Mouse (Mus musculus): ENCODE measurements at regions not wholly inside any gene's neighbourhood (a gene's known extent, or its start where the extent isn't known, plus 50 kb on each side); places are given as distances from the start of the nearest gene placed in this dataset.
A peak's percentile ranks its signal among the peaks of the same experiment; 100 is the strongest.
"Not testable (repeated sequence)": the region's sequence is repeated elsewhere in the genome, so short reads cannot be mapped to it uniquely, and the experiment has no call there.

- H3K4me1 ChIP-seq (ENCODE audit: control insufficient read depth, insufficient read depth, low read length), result 0 out of 2 replicates have a peak, but pooled peaks cover 4% of the 10 kb centered on the region
- H3K27me3 ChIP-seq (replicated peaks; ENCODE audit: control insufficient read depth, insufficient read depth, low read length), result no peaks in the 10 kb centered on the region
- DNase-seq (ENCODE audit: low spot score), result peak; percentile 43
- no peaks in the 10 kb centered on the region for H3K9me3 ChIP-seq (ENCODE audit: control insufficient read depth, low read length)
- 49% methylated on average over 5 of the region's 5 CpGs for WGBS
- H3K4me2 ChIP-seq (ENCODE audit: low read depth, low read length), result no peak overlapping the region
- no peak overlapping the region for H3K4me3 ChIP-seq (ENCODE audit: low read depth, low read length)
- H3K36me3 ChIP-seq (ENCODE audit: control insufficient read depth, insufficient read depth, low read length), result no peaks in the 10 kb centered on the region
- H3K27ac ChIP-seq (replicated peaks; ENCODE audit: low read depth, low read length), result no peak overlapping the region
- no peak overlapping the region for H3K9ac ChIP-seq (ENCODE audit: low read depth, low read length)
- no peak for ATAC-seq (ENCODE audit: low read depth)
Measured at GRCm38 (mm10) chr15:93011166-93011565, 263.8 kb downstream of the Gxylt1 start.

- Histone ChIP-seq H3K27me3 (replicated peaks; ENCODE audit: control insufficient read depth, insufficient read depth, low read length) (no peaks in the 10 kb centered on the region), H3K4me2 (ENCODE audit: low read depth, low read length) (0 out of 2 replicates have a peak overlapping the region, but pooled peaks have one; percentile 1), H3K27ac (replicated peaks; ENCODE audit: low read depth, low read length) (no peak overlapping the region), H3K9ac (ENCODE audit: low read depth, low read length) (no peak overlapping the region), H3K36me3 (ENCODE audit: control insufficient read depth, insufficient read depth, low read length) (no peaks in the 10 kb centered on the region), H3K4me3 (ENCODE audit: low read depth, low read length) (no peak overlapping the region), H3K4me1 (ENCODE audit: control insufficient read depth, insufficient read depth, low read length) (0 out of 2 replicates have a peak, but pooled peaks cover 4% of the 10 kb centered on the region), H3K9me3 (ENCODE audit: control insufficient read depth, low read length) (no peaks in the 10 kb centered on the region)
- 13% methylated on average over 2 of the region's 2 CpGs for WGBS
- ATAC-seq (ENCODE audit: low read depth) (peak; percentile 41; the same call in 1 of the 2 replicates), DNase-seq (ENCODE audit: low spot score) (peak; percentile 47)
Measured at GRCm38 (mm10) chr15:93010629-93011028, 264.4 kb downstream of the Gxylt1 start.

GRCm38 (mm10) chr15:93005751-93006231 lies 269.2 kb downstream of the Gxylt1 start:
- peak; percentile 22 for DNase-seq (ENCODE audit: low spot score)
- Histone ChIP-seq H3K4me2 (ENCODE audit: low read depth, low read length) (no peak overlapping the region), H3K4me1 (ENCODE audit: control insufficient read depth, insufficient read depth, low read length) (peaks cover 12% of the 10 kb centered on the region; the same call in 1 of the 2 replicates), H3K36me3 (ENCODE audit: control insufficient read depth, insufficient read depth, low read length) (no peaks in the 10 kb centered on the region), H3K9ac (ENCODE audit: low read depth, low read length) (no peak overlapping the region), H3K27me3 (replicated peaks; ENCODE audit: control insufficient read depth, insufficient read depth, low read length) (no peaks in the 10 kb centered on the region), H3K9me3 (ENCODE audit: control insufficient read depth, low read length) (no peaks in the 10 kb centered on the region), H3K27ac (replicated peaks; ENCODE audit: low read depth, low read length) (no peak overlapping the region), H3K4me3 (ENCODE audit: low read depth, low read length) (no peak overlapping the region)
- 53% methylated on average over 7 of the region's 7 CpGs for WGBS
- no peak for ATAC-seq (ENCODE audit: low read depth)

- H3K4me1 ChIP-seq (ENCODE audit: control insufficient read depth, insufficient read depth, low read length); ATAC-seq (ENCODE audit: low read depth); H3K9ac ChIP-seq (ENCODE audit: low read depth, low read length); H3K27me3 ChIP-seq (replicated peaks; ENCODE audit: control insufficient read depth, insufficient read depth, low read length); DNase-seq (ENCODE audit: low spot score); H3K36me3 ChIP-seq (ENCODE audit: control insufficient read depth, insufficient read depth, low read length); H3K27ac ChIP-seq (replicated peaks; ENCODE audit: low read depth, low read length); H3K9me3 ChIP-seq (ENCODE audit: control insufficient read depth, low read length); H3K4me2 ChIP-seq (ENCODE audit: low read depth, low read length); H3K4me3 ChIP-seq (ENCODE audit: low read depth, low read length): not testable (repeated sequence)
- 91% methylated on average over 5 of the region's 5 CpGs for WGBS
Measured at GRCm38 (mm10) chr15:93005186-93005585, 269.8 kb downstream of the Gxylt1 start.

- no peak for DNase-seq (ENCODE audit: low spot score)
- H3K27me3 ChIP-seq (replicated peaks; ENCODE audit: control insufficient read depth, insufficient read depth, low read length), result no peaks in the 10 kb centered on the region
- WGBS, result 90% methylated on average over 7 of the region's 7 CpGs
- H3K4me3 ChIP-seq (ENCODE audit: low read depth, low read length), result no peak overlapping the region
- H3K36me3 ChIP-seq (ENCODE audit: control insufficient read depth, insufficient read depth, low read length), result no peaks in the 10 kb centered on the region
- ATAC-seq (ENCODE audit: low read depth), result no peak
- peaks cover 8% of the 10 kb centered on the region; the same call in 1 of the 2 replicates for H3K4me1 ChIP-seq (ENCODE audit: control insufficient read depth, insufficient read depth, low read length)
- H3K9me3 ChIP-seq (ENCODE audit: control insufficient read depth, low read length), result no peaks in the 10 kb centered on the region
- no peak overlapping the region for H3K4me2 ChIP-seq (ENCODE audit: low read depth, low read length)
- no peak overlapping the region for H3K9ac ChIP-seq (ENCODE audit: low read depth, low read length)
- no peak overlapping the region for H3K27ac ChIP-seq (replicated peaks; ENCODE audit: low read depth, low read length)
Measured at GRCm38 (mm10) chr15:93004551-93004950, 270.4 kb downstream of the Gxylt1 start.

GRCm38 (mm10) chr15:93003233-93003632 lies 271.7 kb downstream of the Gxylt1 start:
- H3K9ac ChIP-seq (ENCODE audit: low read depth, low read length), result no peak overlapping the region
- H3K27ac ChIP-seq (replicated peaks; ENCODE audit: low read depth, low read length), result no peak overlapping the region
- no peak overlapping the region for H3K4me2 ChIP-seq (ENCODE audit: low read depth, low read length)
- DNase-seq (ENCODE audit: low spot score) (peak; percentile 20), ATAC-seq (ENCODE audit: low read depth) (no peak)
- no peak overlapping the region for H3K4me3 ChIP-seq (ENCODE audit: low read depth, low read length)
- H3K9me3 ChIP-seq (ENCODE audit: control insufficient read depth, low read length), result no peaks in the 10 kb centered on the region
- H3K4me1 ChIP-seq (ENCODE audit: control insufficient read depth, insufficient read depth, low read length), result peaks cover 8% of the 10 kb centered on the region; the same call in 1 of the 2 replicates
- H3K27me3 ChIP-seq (replicated peaks; ENCODE audit: control insufficient read depth, insufficient read depth, low read length), result no peaks in the 10 kb centered on the region
- 62% methylated on average over 3 of the region's 3 CpGs for WGBS
- H3K36me3 ChIP-seq (ENCODE audit: control insufficient read depth, insufficient read depth, low read length), result no peaks in the 10 kb centered on the region

- WGBS, result 17% methylated on average over 25 of the region's 25 CpGs
- Histone ChIP-seq H3K27me3 (replicated peaks; ENCODE audit: control insufficient read depth, insufficient read depth, low read length) (no peaks in the 10 kb centered on the region), H3K4me1 (ENCODE audit: control insufficient read depth, insufficient read depth, low read length) (peaks cover 8% of the 10 kb centered on the region; the same call in 1 of the 2 replicates), H3K36me3 (ENCODE audit: control insufficient read depth, insufficient read depth, low read length) (no peaks in the 10 kb centered on the region), H3K27ac (replicated peaks; ENCODE audit: low read depth, low read length) (no peak overlapping the region), H3K9ac (ENCODE audit: low read depth, low read length) (peak overlapping the region; percentile 48), H3K4me3 (ENCODE audit: low read depth, low read length) (peak overlapping the region; percentile 31), H3K9me3 (ENCODE audit: control insufficient read depth, low read length) (no peaks in the 10 kb centered on the region), H3K4me2 (ENCODE audit: low read depth, low read length) (peak overlapping the region; percentile 62)
- peak; percentile 55 for ATAC-seq (ENCODE audit: low read depth)
- peak; percentile 74 for DNase-seq (ENCODE audit: low spot score)
Measured at GRCm38 (mm10) chr15:93002002-93002904, 272.7 kb downstream of the Gxylt1 start.

- no peak overlapping the region for H3K27ac ChIP-seq (replicated peaks; ENCODE audit: low read depth, low read length)
- peak overlapping the region; percentile 48 for H3K9ac ChIP-seq (ENCODE audit: low read depth, low read length)
- peak overlapping the region; percentile 31 for H3K4me3 ChIP-seq (ENCODE audit: low read depth, low read length)
- DNase-seq (ENCODE audit: low spot score) (no peak), ATAC-seq (ENCODE audit: low read depth) (0 out of 2 replicates have a peak, but pooled peaks have one; percentile 9)
- H3K36me3 ChIP-seq (ENCODE audit: control insufficient read depth, insufficient read depth, low read length), result no peaks in the 10 kb centered on the region
- 6% methylated on average over 11 of the region's 11 CpGs for WGBS
- peaks cover 8% of the 10 kb centered on the region; the same call in 1 of the 2 replicates for H3K4me1 ChIP-seq (ENCODE audit: control insufficient read depth, insufficient read depth, low read length)
- no peaks in the 10 kb centered on the region for H3K27me3 ChIP-seq (replicated peaks; ENCODE audit: control insufficient read depth, insufficient read depth, low read length)
- H3K9me3 ChIP-seq (ENCODE audit: control insufficient read depth, low read length), result no peaks in the 10 kb centered on the region
- H3K4me2 ChIP-seq (ENCODE audit: low read depth, low read length), result peak overlapping the region; percentile 62
Measured at GRCm38 (mm10) chr15:93001346-93002001, 273.5 kb downstream of the Gxylt1 start.

Data from embryonic facial prominence, embryonic 14.5 days (tissue).